Mouse (Mus musculus) lung, embryonic 14.5 days (tissue): ENCODE measurements around the gene Catsperd. TPM values are rescaled to one million over a fixed set of nuclear protein-coding genes. Genes with fewer than 3 reads are reported as not detected.

Experiments
- ATAC-seq: fragments of 200-750 bp; cut with Nextera tagmentation; 2 replicates; pipeline ENCODE4 v1.8.0; 2017; ENCODE audit warnings: mild to moderate bottlenecking, moderate TSS enrichment, moderate library complexity; ENCODE audit not compliant: insufficient read depth
- DNase-seq: peaks from one replicate; pipeline ENCODE4 v3.0.0-alpha.2; 2015
- H3K27ac ChIP-seq: fragments of 300-500 bp; sonication (generic); 2 replicates; pipeline ENCODE4 v1.5.1; 2014; ENCODE audit warnings: low read depth, mild to moderate bottlenecking, moderate library complexity
- H3K27me3 ChIP-seq: fragments of 300-500 bp; sonication (generic); 2 replicates; pipeline ENCODE4 v1.6.1; 2014; ENCODE audit warnings: low read length, control low read depth; ENCODE audit not compliant: insufficient read depth
- H3K36me3 ChIP-seq: fragments of 300-500 bp; sonication (generic); 2 replicates; pipeline ENCODE4 v1.6.1; 2014; ENCODE audit warnings: control low read depth; ENCODE audit not compliant: insufficient read depth
- H3K4me1 ChIP-seq: fragments of 300-500 bp; sonication (generic); 2 replicates; pipeline ENCODE4 v1.6.1; 2014; ENCODE audit warnings: antibody characterized with exemption, control low read depth; ENCODE audit not compliant: insufficient read depth
- H3K4me2 ChIP-seq: fragments of 300-500 bp; sonication (generic); 2 replicates; pipeline ENCODE4 v1.6.1; 2014; ENCODE audit warnings: mild to moderate bottlenecking
- H3K4me3 ChIP-seq: fragments of 300-500 bp; sonication (generic); 2 replicates; pipeline ENCODE4 v1.5.1; 2014; ENCODE audit warnings: low read depth, low read length
- H3K9ac ChIP-seq: fragments of 300-500 bp; sonication (generic); 2 replicates; pipeline ENCODE4 v1.6.1; 2014
- H3K9me3 ChIP-seq: fragments of 300-500 bp; sonication (generic); 2 replicates; pipeline ENCODE4 v1.6.1; 2016; ENCODE audit warnings: low read depth, low read length, control low read depth
- CTCF ChIP-seq: IDR thresholded peaks from 2 replicates; pipeline ENCODE4 v1.5.1; 2016; ENCODE audit warnings: antibody characterized with exemption, low read depth
- WGBS: fragments of 180-500 bp; shearing (Covaris S2); extraction: QIAGEN DNeasy Blood & Tissue Kit; methylation state at CpG from one replicate; pipeline ENCODE4 v1.1.7; 2014; 5-methylcytosine and 5-hydroxymethylcytosine counted together
- polyA plus RNA-seq: library from polyadenylated mRNA; unstranded; fragments of >200 nt; fragmentation: Nextera tagmentation; extraction: Ambion mirVana; gene quantifications from 2 replicates; pipeline ENCODE4 v1.2.1, GENCODE M21; 2014

Gene Catsperd
- polyA plus RNA-seq, 1 experiment from 2014 or later, result 0.57 TPM

DNA sequence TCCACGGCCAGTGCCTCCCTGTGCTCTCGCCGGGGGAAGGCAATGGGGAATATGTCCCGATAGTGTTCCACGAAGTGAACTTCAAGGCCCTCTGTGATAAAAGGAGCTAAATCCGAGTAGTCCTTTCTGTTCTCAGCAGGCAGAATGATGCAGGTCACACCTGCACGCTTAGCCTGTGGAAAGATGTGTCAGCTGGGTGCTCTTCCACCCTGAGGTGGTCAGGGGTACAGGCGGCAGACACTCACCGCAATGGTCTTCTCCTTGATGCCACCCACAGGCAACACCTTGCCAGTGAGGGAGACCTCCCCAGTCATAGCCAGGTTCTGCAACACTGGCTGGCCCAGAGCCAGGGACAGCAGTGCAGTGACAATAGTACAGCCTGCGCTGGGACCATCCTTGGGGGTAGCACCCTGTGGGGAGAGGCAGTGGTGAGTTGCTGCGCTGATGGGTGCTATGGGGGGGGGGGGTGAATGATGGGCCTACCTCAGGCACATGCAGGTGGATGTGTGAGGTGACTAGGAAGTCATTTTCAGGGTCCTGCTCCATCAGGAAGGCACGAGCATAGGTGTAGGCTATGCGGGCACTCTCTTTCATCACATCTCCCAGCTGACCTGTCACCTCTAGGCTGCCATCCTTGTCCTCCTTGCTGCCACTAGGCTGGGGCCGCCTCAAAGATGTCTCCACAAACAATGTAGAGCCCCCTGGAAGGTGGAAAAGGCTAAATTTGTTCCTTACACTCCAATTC lies 13.4 kb upstream of the Catsperd start:
- peaks cover 12% of the 10 kb centered on the region for H3K4me1 ChIP-seq
- peak overlapping the region; percentile 98 for H3K4me2 ChIP-seq
- no peak overlapping the region for H3K27ac ChIP-seq
- WGBS, result 19% methylated on average over 14 of the region's 14 CpGs
- peak; percentile 40 for DNase-seq
- peak overlapping the region; percentile 78 for H3K4me3 ChIP-seq
- ATAC-seq, result no peak
- H3K9me3 ChIP-seq, result no peaks in the 10 kb centered on the region
- H3K27me3 ChIP-seq, result no peaks in the 10 kb centered on the region
- peaks cover 57% of the 10 kb centered on the region for H3K36me3 ChIP-seq
- 0 out of 2 replicates have a peak, but pooled peaks have one; percentile 4 for TF ChIP-seq CTCF
- peak overlapping the region; percentile 91 for H3K9ac ChIP-seq

GRCm38 (mm10) chr17:56615136-56615784 lies 12.7 kb upstream of the Catsperd start:
- peak overlapping the region; percentile 78 for H3K4me3 ChIP-seq

DNA sequence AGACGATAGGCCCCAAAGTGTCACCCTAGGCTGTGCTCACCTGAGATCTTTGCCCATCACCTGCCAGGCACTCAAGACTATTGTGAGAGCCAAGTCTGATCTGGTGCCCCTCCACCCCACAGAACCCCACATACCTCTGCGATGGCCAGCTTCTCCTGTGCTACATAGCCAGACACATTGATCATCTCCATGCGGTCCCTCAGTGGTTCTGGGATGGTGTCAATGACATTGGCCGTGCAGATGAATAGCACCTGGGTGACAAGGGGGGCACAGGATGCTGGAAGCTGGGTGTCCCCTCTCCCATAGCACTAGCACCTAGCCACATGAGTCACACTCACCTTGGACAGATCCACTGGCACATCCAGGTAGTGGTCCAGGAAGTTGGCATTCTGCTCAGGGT lies 12.2 kb upstream of the Catsperd start:
- DNase-seq, result no peak
- Histone ChIP-seq H3K4me3 (no peak overlapping the region), H3K27ac (no peak overlapping the region), H3K9me3 (no peaks in the 10 kb centered on the region), H3K27me3 (no peaks in the 10 kb centered on the region), H3K36me3 (peaks cover 69% of the 10 kb centered on the region), H3K9ac (no peak overlapping the region), H3K4me1 (peaks cover 7% of the 10 kb centered on the region; the same call in 1 of the 2 replicates), H3K4me2 (no peak overlapping the region)
- 76% methylated on average over 4 of the region's 4 CpGs for WGBS
- no peak for TF ChIP-seq CTCF
- no peak for ATAC-seq

More at GRCm38 (mm10) chr17:56615136-56615784, 12.7 kb upstream of the Catsperd start:
- H3K27me3 ChIP-seq, result no peaks in the 10 kb centered on the region
- WGBS, result 80% methylated on average over 11 of the region's 11 CpGs
- peak overlapping the region; percentile 91; the same call in 1 of the 2 replicates for H3K9ac ChIP-seq
- H3K4me1 ChIP-seq, result peaks cover 10% of the 10 kb centered on the region
- peaks cover 64% of the 10 kb centered on the region for H3K36me3 ChIP-seq
- H3K9me3 ChIP-seq, result no peaks in the 10 kb centered on the region
- no peak overlapping the region for H3K27ac ChIP-seq
- H3K4me2 ChIP-seq, result peak overlapping the region; percentile 98
- no peak for TF ChIP-seq CTCF
- ATAC-seq (no peak), DNase-seq (no peak)

DNA sequence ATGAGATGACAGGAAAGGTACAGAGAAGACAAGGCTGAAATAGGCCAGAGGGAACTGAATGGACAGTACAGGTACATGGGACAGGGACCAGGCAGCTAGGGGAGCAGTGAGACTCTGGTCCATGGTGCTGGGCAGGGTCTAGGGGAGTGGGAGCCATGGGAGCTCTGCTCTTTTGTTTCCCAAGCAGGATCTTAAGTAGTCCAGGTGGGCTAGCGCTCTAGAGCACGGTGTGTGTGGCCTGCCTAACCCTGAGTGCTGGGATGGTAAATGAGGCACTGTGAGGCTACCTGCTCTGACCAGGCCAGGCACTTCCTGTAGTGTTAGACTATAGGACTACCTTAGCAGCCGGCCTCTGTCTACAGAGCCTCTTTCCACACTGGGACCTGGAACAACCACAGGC lies 11.2 kb upstream of the Catsperd start:
- peaks cover 76% of the 10 kb centered on the region for H3K36me3 ChIP-seq
- ATAC-seq, result no peak
- no peak overlapping the region for H3K4me3 ChIP-seq
- H3K9me3 ChIP-seq, result no peaks in the 10 kb centered on the region
- H3K4me2 ChIP-seq, result no peak overlapping the region
- no peak for TF ChIP-seq CTCF
- H3K4me1 ChIP-seq, result peaks cover 7% of the 10 kb centered on the region; the same call in 1 of the 2 replicates
- no peak for DNase-seq
- no peaks in the 10 kb centered on the region for H3K27me3 ChIP-seq
- no peak overlapping the region for H3K9ac ChIP-seq
- WGBS, result 80% methylated on average over 3 of the region's 3 CpGs
- no peak overlapping the region for H3K27ac ChIP-seq

DNA sequence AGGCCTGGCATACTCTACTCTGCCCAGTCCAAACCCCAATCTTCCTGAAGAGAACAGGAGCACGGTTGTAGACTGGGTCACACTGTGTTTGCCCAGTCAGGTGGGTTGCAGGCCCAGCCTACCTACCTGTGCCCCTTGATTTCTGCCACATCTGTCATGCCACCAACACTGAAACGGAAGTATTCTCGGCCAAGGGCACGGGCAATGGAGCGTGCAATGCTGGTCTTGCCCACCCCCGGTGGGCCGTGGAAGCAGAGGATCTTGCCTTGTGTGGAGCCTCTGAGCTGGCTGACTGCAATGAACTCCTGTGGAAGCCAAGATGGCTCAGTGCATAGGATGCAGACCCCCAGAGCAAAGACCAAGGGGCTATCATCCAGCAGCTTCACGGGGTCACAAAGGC lies 10.3 kb upstream of the Catsperd start:
- no peak for ATAC-seq
- Histone ChIP-seq H3K27ac (no peak overlapping the region), H3K9ac (no peak overlapping the region), H3K4me3 (no peak overlapping the region), H3K4me1 (peaks cover 7% of the 10 kb centered on the region; the same call in 1 of the 2 replicates), H3K36me3 (peaks cover 85% of the 10 kb centered on the region), H3K4me2 (no peak overlapping the region), H3K27me3 (no peaks in the 10 kb centered on the region), H3K9me3 (no peaks in the 10 kb centered on the region)
- DNase-seq, result no peak
- WGBS, result 87% methylated on average over 8 of the region's 8 CpGs
- no peak for TF ChIP-seq CTCF

DNA sequence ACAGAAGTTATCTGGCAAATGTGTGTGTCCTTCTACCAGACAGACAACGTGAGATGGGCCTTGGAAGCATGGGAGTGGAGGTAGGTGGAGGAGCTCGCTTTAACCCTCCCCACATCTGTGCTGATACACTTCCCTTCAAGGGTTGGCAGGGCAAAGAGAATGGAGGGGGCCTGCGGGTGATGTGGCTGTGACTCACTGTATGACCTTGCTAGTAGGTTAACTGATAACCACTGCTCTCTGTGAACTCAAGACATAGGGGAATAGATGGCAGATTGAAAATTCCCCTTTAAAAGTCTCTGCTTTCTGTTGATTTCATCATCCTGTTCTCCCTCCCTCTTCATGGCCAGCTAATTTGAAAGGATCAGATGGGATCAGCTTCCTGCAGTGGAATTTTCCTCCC lies 2.4 kb upstream of the Catsperd start:
- Histone ChIP-seq H3K36me3 (peaks cover 35% of the 10 kb centered on the region), H3K4me3 (peak overlapping the region; percentile 96), H3K4me1 (0 out of 2 replicates have a peak, but pooled peaks cover 5% of the 10 kb centered on the region), H3K9ac (peak overlapping the region; percentile 87; the same call in 1 of the 2 replicates), H3K27me3 (no peaks in the 10 kb centered on the region), H3K27ac (no peak overlapping the region), H3K9me3 (no peaks in the 10 kb centered on the region), H3K4me2 (peak overlapping the region; percentile 91)
- ATAC-seq (no peak), DNase-seq (no peak)
- TF ChIP-seq CTCF, result no peak
- 83% methylated on average over 3 of the region's 3 CpGs for WGBS

- no peak; the same call in 1 of the 2 replicates for ATAC-seq
- WGBS, result under 1% methylated on average over 32 of the region's 32 CpGs
- peak overlapping the region; percentile 65; the same call in 1 of the 2 replicates for H3K27ac ChIP-seq
Observed at GRCm38 (mm10) chr17:56626260-56626659, 1.7 kb upstream of the Catsperd start.

More at GRCm38 (mm10) chr17:56626260-56626659, 1.7 kb upstream of the Catsperd start:
- peak overlapping the region; percentile 87 for H3K9ac ChIP-seq
- 0 out of 2 replicates have a peak, but pooled peaks cover 5% of the 10 kb centered on the region for H3K4me1 ChIP-seq
- no peak for TF ChIP-seq CTCF
- peak overlapping the region; percentile 91 for H3K4me2 ChIP-seq
- H3K36me3 ChIP-seq, result peaks cover 29% of the 10 kb centered on the region
- no peaks in the 10 kb centered on the region for H3K9me3 ChIP-seq
- peak overlapping the region; percentile 96 for H3K4me3 ChIP-seq
- H3K27me3 ChIP-seq, result no peaks in the 10 kb centered on the region
- DNase-seq, result no peak
